Mouse (Mus musculus): ENCODE measurements around the gene Zfp523. TPM values are rescaled to one million over a fixed set of nuclear protein-coding genes. Genes with fewer than 3 reads are reported as not detected.

Gene Zfp523
- polyA plus RNA-seq, 1 experiment from 2014 or later: 11.1 TPM

DNA sequence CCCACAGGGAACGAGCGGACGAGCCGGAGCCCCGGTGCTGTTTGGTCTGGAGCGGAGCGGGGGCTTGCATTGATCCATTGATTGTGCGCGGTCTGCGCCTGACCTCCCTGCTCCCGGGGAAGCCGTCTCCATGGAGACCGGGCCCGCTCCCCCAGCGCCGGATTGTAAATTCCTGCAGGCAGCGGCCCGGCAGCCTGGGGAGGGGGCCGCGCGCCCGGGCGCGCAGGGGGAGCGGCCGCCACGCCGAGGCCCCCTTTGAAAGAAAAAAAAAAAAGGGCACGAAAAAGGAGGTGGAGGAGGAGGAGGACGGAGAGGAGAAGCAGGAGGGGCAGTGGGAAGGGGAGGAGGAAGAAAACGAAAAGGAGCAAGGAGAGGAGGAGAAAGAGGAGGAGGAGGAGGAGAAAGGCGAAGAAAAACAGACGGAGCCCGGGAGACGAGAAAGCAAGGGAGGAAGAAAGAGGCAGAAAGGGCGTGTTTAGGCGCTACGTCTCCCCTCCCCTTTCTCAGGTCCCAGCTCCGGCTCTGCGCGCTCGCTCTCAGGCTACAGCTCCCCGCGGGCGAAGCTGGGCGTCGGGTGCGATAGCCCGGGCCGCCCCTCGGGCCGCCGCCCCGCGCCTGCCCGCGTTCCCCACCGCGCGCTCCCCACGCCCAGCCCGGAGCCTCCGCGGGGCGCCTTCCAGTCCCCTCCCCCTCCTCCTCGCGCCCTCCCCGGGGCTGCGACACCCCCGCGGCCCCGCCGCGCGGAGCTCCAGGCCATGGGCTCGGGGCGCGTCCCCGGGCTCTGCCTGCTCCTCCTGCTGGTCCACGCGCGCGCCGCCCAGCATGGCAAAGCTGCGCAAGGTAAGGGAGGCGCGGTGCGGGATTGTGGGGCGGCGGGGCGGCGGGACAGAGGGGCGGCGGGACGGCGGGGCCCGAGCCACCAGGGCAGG, 34.9 kb upstream of the Zfp523 start, which contains the start of gene Scube3:
Gene Scube3, plus strand, starts transcription at position 371 of the 929 bp plus-strand sequence.
- H3K9ac ChIP-seq: peak within 1 kb of the TSS; percentile 57

DNA sequence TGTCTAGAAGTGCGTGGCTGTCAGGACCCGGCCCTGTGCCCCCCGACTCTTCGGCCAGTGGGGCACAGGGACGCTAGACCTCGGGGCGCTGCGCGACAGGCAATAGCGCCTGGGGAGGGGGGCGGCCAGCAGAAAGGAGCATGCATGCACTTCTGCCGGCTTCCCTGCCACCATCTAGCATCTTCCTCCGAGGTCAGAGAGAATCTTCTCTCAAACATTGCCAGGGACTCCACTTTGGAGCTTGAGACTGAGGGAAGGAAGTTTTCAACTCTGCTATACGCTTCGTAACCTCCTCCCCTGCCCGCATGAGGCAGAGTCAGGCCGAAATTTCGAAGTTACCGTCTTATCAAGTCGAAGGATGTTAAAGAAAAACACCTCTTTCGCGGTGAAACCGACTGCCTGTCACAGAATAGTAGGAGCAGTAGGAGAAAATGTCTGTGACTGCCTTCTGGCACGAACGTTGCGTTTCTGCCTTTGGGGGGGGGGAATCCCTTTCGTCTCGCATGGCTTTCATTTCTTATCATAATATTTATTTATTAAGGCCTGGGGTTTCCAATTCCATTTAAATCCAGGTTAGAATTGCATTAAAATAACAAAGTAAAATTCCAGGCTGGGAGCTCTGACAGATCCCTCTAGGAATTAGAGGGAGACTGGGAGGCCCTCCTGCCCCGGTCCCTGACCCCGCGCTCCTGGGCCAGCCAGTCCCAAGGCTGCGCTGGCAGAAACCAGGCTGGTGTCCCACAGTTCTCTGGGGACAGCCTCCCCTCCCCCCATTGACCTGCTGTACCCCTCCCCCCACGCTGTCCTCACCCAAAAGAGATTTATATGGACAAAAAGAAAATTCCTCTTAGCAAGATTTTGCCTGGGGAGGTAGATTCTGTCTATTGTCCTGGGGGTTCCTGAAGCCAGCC, 34.0 kb upstream of the Zfp523 start:
- H3K9ac ChIP-seq: peak overlapping the region; percentile 57
- H3K4me2 ChIP-seq: peak overlapping the region; percentile 73
- H3K27ac ChIP-seq: peak overlapping the region; percentile 21; the same call in 1 of the 2 replicates
- H3K4me3 ChIP-seq: peak overlapping the region; percentile 59
- H3K4me1 ChIP-seq: peaks cover 42% of the 10 kb centered on the region
- no peaks in the 10 kb centered on the region for H3K9me3 ChIP-seq (replicated peaks)
- WGBS (ENCODE audit: insufficient replicate concordance): 2% methylated on average over 33 of the region's 33 CpGs
- ATAC-seq: no peak
- H3K36me3 ChIP-seq: no peaks in the 10 kb centered on the region
- H3K27me3 ChIP-seq (replicated peaks): peaks cover 99% of the 10 kb centered on the region

More for the DNA sequence above, 34.9 kb upstream of the Zfp523 start, which contains the start of gene Scube3:
- Histone ChIP-seq H3K4me1 (peaks cover 42% of the 10 kb centered on the region), H3K27ac (peak within 1 kb of the TSS; percentile 21; the same call in 1 of the 2 replicates), H3K9me3 (replicated peaks) (no peaks in the 10 kb centered on the region), H3K27me3 (replicated peaks) (peaks cover 100% of the 10 kb centered on the region), H3K4me3 (peak within 1 kb of the TSS; percentile 59), H3K4me2 (peak within 1 kb of the TSS; percentile 73), H3K36me3 (no peaks in the 10 kb centered on the region)
- ATAC-seq: no peak
- WGBS (ENCODE audit: insufficient replicate concordance): under 1% methylated on average over 93 of the region's 97 CpGs

GRCm38 (mm10) chr17:28143751-28144150, 33.2 kb upstream of the Zfp523 start:
- Histone ChIP-seq H3K36me3 (no peaks in the 10 kb centered on the region), H3K27ac (no peak overlapping the region), H3K4me3 (peak overlapping the region; percentile 59; the same call in 1 of the 2 replicates), H3K4me2 (peak overlapping the region; percentile 73), H3K4me1 (peaks cover 42% of the 10 kb centered on the region), H3K27me3 (replicated peaks) (peaks cover 99% of the 10 kb centered on the region), H3K9me3 (replicated peaks) (no peaks in the 10 kb centered on the region), H3K9ac (no peak overlapping the region)
- WGBS (ENCODE audit: insufficient replicate concordance): under 1% methylated on average over 9 of the region's 9 CpGs
- no peak for ATAC-seq

- Histone ChIP-seq H3K4me1 (peaks cover 42% of the 10 kb centered on the region), H3K4me2 (peak overlapping the region; percentile 73), H3K4me3 (no peak overlapping the region), H3K9me3 (replicated peaks) (no peaks in the 10 kb centered on the region), H3K27ac (no peak overlapping the region), H3K9ac (no peak overlapping the region), H3K27me3 (replicated peaks) (peaks cover 99% of the 10 kb centered on the region), H3K36me3 (no peaks in the 10 kb centered on the region)
- 8% methylated on average over 6 of the region's 6 CpGs for whole genome bisulfite sequencing (ENCODE audit: insufficient replicate concordance)
- no peak for ATAC-seq
These were observed 32.7 kb upstream of the Zfp523 start for GRCm38 (mm10) chr17:28144241-28144640.

DNA sequence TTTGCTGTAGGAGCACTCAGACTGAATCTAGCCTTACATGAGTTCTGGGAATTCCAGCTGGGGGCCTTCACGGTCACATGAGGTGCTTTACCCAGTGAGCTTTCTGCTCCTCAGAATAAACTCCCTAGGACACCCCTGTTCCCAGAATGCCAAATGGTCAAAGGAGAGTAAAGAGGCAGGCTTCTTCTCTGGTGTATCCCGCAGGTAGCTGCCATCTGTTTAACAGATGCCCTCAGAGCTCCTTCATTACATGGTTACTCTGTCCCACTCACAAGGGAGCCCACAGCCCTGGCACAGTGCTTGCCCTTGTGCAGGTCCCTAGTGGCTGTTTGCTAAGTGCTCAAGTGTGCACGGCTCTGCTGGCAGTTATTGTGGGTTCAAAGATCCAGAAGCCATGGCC, 28.6 kb upstream of the Zfp523 start:
- Histone ChIP-seq H3K9me3 (replicated peaks) (no peaks in the 10 kb centered on the region), H3K36me3 (no peaks in the 10 kb centered on the region), H3K4me2 (no peak overlapping the region), H3K9ac (no peak overlapping the region), H3K27ac (no peak overlapping the region), H3K4me1 (peaks cover 29% of the 10 kb centered on the region), H3K4me3 (no peak overlapping the region), H3K27me3 (replicated peaks) (peaks cover 78% of the 10 kb centered on the region)
- 62% methylated on average over 3 of the region's 3 CpGs for WGBS (ENCODE audit: insufficient replicate concordance)
- no peak for ATAC-seq

GRCm38 (mm10) chr17:28149734-28150133, 27.2 kb upstream of the Zfp523 start:
- no peaks in the 10 kb centered on the region for H3K9me3 ChIP-seq (replicated peaks)
- H3K36me3 ChIP-seq: no peaks in the 10 kb centered on the region
- 62% methylated on average over 8 of the region's 8 CpGs for WGBS (ENCODE audit: insufficient replicate concordance)
- peaks cover 15% of the 10 kb centered on the region for H3K4me1 ChIP-seq
- no peak overlapping the region for H3K4me2 ChIP-seq
- peaks cover 63% of the 10 kb centered on the region for H3K27me3 ChIP-seq (replicated peaks)
- ATAC-seq: no peak
- no peak overlapping the region for H3K9ac ChIP-seq
- H3K27ac ChIP-seq: no peak overlapping the region
- no peak overlapping the region for H3K4me3 ChIP-seq

- H3K4me1 ChIP-seq: peaks cover 10% of the 10 kb centered on the region; the same call in 1 of the 2 replicates
- no peak overlapping the region for H3K4me2 ChIP-seq
- H3K9ac ChIP-seq: no peak overlapping the region
- no peak overlapping the region for H3K27ac ChIP-seq
- ATAC-seq: no peak
- H3K36me3 ChIP-seq: no peaks in the 10 kb centered on the region
- no peak overlapping the region for H3K4me3 ChIP-seq
- 53% methylated on average over 12 of the region's 12 CpGs for WGBS (ENCODE audit: insufficient replicate concordance)
- peaks cover 60% of the 10 kb centered on the region for H3K27me3 ChIP-seq (replicated peaks)
- H3K9me3 ChIP-seq (replicated peaks): no peaks in the 10 kb centered on the region
These were observed 26.5 kb upstream of the Zfp523 start for GRCm38 (mm10) chr17:28150456-28150855.

GRCm38 (mm10) chr17:28153095-28153494, 23.8 kb upstream of the Zfp523 start:
- no peak for ATAC-seq
- H3K4me1 ChIP-seq: no peaks in the 10 kb centered on the region

DNA sequence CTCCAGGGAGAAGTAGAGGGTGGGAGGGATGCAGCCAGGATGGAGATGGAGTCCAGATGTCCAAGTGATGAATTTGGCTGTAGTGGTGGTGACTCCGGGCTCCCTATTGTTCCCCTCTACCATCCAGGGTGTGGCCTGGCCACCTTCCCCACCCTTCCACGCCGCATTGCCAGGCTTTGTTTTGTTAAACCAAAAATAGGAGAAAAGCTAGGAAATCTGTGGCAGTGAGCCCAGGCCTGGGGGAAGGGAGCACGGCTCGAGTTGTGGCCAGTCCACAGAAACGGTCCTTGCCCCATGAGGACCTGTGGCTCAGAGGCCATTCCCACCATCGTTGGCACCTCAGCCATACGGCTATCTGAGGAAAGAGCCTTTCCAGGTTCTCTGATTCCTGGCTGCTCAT, 22.0 kb upstream of the Zfp523 start:
- Histone ChIP-seq H3K27ac (no peak overlapping the region), H3K36me3 (no peaks in the 10 kb centered on the region), H3K4me1 (no peaks in the 10 kb centered on the region), H3K9ac (no peak overlapping the region), H3K27me3 (replicated peaks) (peaks cover 61% of the 10 kb centered on the region), H3K4me2 (no peak overlapping the region), H3K4me3 (no peak overlapping the region), H3K9me3 (replicated peaks) (no peaks in the 10 kb centered on the region)
- 68% methylated on average over 8 of the region's 8 CpGs for WGBS (ENCODE audit: insufficient replicate concordance)
- no peak for ATAC-seq

More at GRCm38 (mm10) chr17:28153095-28153494, 23.8 kb upstream of the Zfp523 start:
- Histone ChIP-seq H3K9ac (no peak overlapping the region), H3K4me2 (no peak overlapping the region), H3K9me3 (replicated peaks) (no peaks in the 10 kb centered on the region), H3K27ac (no peak overlapping the region), H3K4me3 (no peak overlapping the region), H3K36me3 (no peaks in the 10 kb centered on the region), H3K27me3 (replicated peaks) (peaks cover 61% of the 10 kb centered on the region)
- 60% methylated on average over 6 of the region's 6 CpGs for WGBS (ENCODE audit: insufficient replicate concordance)

DNA sequence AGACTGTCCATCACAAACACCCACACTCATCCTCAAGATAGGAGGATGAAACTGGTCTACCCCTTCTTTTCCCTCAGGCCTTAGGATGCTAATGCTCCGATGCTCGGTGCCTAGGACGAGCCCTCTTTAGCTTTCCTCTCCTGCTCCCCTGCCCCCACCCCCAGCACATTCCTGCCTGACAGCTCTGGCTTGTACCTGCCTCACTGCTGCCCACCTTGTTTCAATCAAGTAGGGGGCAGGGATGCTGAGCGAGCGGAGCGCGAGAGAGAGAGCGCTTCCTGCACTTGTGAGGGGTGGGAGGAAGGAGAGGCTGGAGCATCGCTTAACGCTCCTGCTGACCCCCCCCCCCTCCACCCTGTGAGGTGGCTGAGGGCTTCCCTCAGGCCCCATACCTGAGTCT, 16.6 kb upstream of the Zfp523 start:
- no peak overlapping the region for H3K4me3 ChIP-seq
- no peak overlapping the region for H3K27ac ChIP-seq
- peaks cover 99% of the 10 kb centered on the region for H3K27me3 ChIP-seq (replicated peaks)
- WGBS (ENCODE audit: insufficient replicate concordance): 13% methylated on average over 10 of the region's 10 CpGs
- H3K4me1 ChIP-seq: no peaks in the 10 kb centered on the region
- no peaks in the 10 kb centered on the region for H3K9me3 ChIP-seq (replicated peaks)
- no peak overlapping the region for H3K4me2 ChIP-seq
- ATAC-seq: no peak
- no peak overlapping the region for H3K9ac ChIP-seq
- no peaks in the 10 kb centered on the region for H3K36me3 ChIP-seq

DNA sequence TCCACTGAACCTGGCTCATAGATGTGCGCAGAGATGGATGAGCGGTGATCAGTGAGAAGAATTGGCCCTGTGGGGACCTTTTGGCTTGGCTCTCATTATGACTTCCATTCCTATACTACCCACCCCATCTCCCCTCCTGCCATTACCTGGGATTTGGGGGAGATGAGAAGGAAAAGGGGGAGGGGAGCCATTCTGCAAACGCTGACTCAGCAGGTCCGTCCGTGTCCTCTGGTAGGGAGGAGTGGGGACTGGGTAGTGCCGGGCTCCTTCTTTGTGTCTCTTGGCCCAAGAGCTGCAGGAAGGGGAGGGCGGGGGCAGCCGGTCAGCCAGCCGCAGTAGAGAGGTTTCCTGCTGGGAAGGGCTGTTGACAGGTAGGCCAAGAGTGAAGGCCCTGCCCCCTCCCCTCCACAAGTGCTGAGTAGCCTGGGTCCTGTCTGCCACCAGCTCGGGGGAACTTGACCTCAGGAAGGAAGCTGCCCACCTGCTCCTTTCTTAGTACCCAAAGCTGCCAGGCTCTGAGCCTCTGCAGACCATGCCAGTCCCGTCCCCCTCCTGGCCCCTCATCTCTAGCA, 15.5 kb upstream of the Zfp523 start:
- Histone ChIP-seq H3K27ac (no peak overlapping the region), H3K4me1 (no peaks in the 10 kb centered on the region), H3K4me3 (no peak overlapping the region), H3K9ac (no peak overlapping the region), H3K9me3 (replicated peaks) (no peaks in the 10 kb centered on the region), H3K36me3 (no peaks in the 10 kb centered on the region), H3K27me3 (replicated peaks) (peaks cover 96% of the 10 kb centered on the region), H3K4me2 (no peak overlapping the region)
- ATAC-seq: no peak
- WGBS (ENCODE audit: insufficient replicate concordance): 15% methylated on average over 11 of the region's 11 CpGs
